Mouse (Mus musculus): ENCODE measurements at regions not wholly inside any gene's neighbourhood (a gene's known extent, or its start where the extent isn't known, plus 50 kb on each side); places are given as distances from the start of the nearest gene placed in this dataset.

DNA sequence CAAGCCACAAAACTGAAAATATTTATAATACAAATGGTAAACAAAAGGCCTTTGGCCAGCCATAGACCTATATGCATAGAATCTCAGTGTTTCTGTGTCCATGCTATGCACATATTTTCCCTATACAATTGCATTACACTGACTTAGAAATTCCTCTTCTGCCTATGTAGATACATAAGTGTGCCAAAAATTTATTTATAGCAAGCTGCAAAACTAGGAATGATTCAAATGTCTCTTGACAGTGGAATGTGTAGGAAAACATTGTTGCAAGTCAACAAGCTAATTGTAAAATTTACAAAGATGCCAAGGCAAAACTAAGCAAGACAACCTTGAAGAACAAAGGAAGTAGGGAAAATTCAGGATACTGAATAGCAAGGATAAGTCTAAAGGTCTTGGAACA lies 319.1 kb upstream of the Cited2 start:
- TF ChIP-seq CTCF (conservative IDR thresholded peaks at IDR 0.05; ENCODE audit: low read length), result no peak
- TF ChIP-seq POU5F1 (IDR thresholded peaks at IDR 0.05; ENCODE audit: borderline replicate concordance, low read length), result no peak
